Mouse (Mus musculus) v-Abl transformed pro-B cells (cell line): ENCODE data around the gene Bhmt2.

Experiments used
- in situ Hi-C, 2 experiments: fragments of 400-800 bp; cut with MboI; formaldehyde crosslinking; loops; one replicate each; pipeline ENCODE4 v1.15.1; 2025; ENCODE audit not compliant: unreplicated experiment in 2 of 2

Gene Bhmt2

GRCm38 (mm10) chr13:93674131-93674561 is at the start of gene Bhmt2, which contains the start of gene Dmgdh:
Gene Bhmt2 (minus strand): TSS chr13:93674302.
Gene Dmgdh (plus strand): TSS chr13:93674433.
- in situ Hi-C loops: no loop called here

DNA sequence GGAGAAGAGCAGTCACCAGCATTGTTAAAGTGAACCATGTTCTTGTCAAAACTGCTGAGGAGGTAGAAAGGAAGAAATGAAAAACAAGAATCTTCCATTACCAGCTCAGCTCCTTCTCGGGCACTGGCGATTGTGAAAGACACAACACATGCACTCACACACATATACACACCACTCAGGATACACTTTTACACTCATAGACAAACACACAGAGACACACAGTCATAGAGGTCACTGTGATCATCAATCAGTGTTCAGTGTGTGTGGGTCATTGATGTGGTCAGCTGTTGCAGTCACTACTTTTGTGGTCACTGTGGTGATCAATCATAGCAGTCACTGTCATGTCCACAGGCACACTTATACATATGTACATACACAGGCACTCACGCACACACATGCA is 49.4 kb upstream of the Bhmt2 start:
- in situ Hi-C loops: loop anchor here (5.0 to 25.0 kb wide), 3 partner anchors 389 to 1811 kb away; partner anchors contain the start of gene Spz1 (in 1 of the 2)

GRCm38 (mm10) chr13:93721916-93722315 is 47.8 kb upstream of the Bhmt2 start:
- in situ Hi-C loops: loop anchor here (5.0 to 25.0 kb wide), 3 partner anchors 387 to 1810 kb away; partner anchors contain the start of gene Spz1 (in 1 of the 2)

DNA sequence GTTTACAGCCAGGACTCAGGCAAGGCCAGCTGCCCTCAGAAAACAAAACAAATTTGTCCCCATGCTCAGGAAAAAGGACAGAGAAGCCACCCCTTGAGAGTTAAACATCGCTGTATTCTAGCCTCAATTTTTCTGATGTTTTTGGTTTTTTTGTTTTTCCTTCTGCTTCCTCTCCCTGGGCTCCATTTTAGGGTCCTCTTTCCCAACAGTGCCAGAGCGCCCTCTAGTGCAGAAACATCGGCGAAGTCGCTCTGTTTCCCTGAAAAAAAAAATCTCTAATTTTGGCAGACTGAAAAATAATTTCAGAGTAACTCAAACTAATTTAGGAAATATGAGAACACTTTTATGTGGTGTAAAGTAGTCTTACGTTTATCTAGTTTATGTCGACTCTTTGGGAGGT is 44.8 kb upstream of the Bhmt2 start:
- in situ Hi-C loops: loop anchor here (5.0 to 25.0 kb wide), 9 partner anchors 104 to 1807 kb away; partner anchors contain the start of gene Spz1 (in 1 of the 2)

GRCm38 (mm10) chr13:93717113-93717512 is 43.0 kb upstream of the Bhmt2 start:
- in situ Hi-C loops: loop anchor here (5.0 to 25.0 kb wide), 9 partner anchors 102 to 1805 kb away; partner anchors contain the start of gene Spz1 (in 1 of the 2)

DNA sequence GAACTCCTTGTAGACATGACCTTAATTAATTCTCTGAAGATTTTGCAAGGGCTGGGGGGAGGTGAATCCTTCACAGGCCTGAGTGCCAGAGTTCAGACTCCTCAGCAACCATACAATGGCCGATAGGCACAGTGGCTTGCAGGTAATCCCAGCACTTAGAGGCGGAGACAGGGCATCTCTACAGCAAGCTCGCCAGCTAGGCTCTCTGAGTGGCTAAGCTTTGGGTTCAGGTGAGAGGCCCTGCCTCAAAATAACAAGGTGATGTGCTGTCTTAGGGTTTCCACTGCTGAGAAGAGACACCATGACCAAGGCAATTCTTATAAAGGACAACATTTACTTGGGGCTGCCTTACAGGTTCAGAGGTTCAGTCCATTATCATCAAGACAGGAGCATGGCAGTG is 39.7 kb upstream of the Bhmt2 start:
- in situ Hi-C loops: loop anchor here (10.0 to 25.0 kb wide), 7 partner anchors 99 to 1802 kb away; partner anchors contain the start of gene Spz1 (in 1 of the 2)

GRCm38 (mm10) chr13:93712362-93712761 is 38.3 kb upstream of the Bhmt2 start:
- in situ Hi-C loops: loop anchor here (10.0 to 25.0 kb wide), 7 partner anchors 98 to 1800 kb away; partner anchors contain the start of gene Spz1 (in 1 of the 2)

GRCm38 (mm10) chr13:93711226-93711625 is 37.1 kb upstream of the Bhmt2 start:
- in situ Hi-C loops: loop anchor here (10.0 to 25.0 kb wide), 7 partner anchors 96 to 1799 kb away; partner anchors contain the start of gene Spz1 (in 1 of the 2)

DNA sequence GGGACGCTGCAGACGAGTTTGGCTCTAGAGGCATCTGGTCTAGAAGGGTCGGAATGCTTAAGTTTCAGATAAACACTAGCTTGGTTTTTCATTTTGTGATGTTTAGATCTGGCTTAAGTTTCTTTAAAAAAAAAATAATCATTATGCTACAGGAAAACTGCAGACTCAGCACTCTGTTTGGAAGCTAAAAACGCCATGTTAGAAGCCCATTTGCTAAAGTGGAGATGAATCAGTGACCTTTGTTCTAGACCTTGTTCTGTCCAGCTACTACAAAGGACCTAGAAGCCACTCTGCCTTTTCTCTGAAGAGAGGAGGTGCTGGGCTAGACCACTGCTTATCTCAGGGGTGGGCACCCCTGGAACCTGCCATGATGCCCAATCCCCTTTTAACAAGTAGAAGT is 36.2 kb upstream of the Bhmt2 start:
- in situ Hi-C loops: loop anchor here (10.0 to 25.0 kb wide), 7 partner anchors 96 to 1798 kb away; partner anchors contain the start of gene Spz1 (in 1 of the 2)

DNA sequence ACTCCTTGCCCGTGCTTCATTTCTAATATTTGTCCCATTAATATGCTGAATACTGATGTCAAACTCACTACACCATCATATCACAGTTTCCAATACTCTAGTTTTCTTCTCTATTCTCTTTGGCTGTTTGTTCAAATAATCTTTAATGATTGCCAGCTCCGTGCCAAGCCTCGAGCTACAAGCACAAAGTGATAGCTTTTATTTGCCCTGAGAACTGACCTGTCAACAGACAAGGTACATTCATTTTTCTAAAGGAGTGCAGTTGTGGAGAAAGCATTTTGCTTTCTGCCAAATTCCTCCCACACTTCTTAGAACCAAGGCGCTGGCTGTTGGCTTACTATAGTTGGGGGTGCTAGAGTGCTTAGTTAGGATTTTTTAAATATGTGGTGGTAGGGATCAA is 33.2 kb upstream of the Bhmt2 start:
- in situ Hi-C loops: loop anchor here (25.0 kb wide), 1 partner anchor 1795 kb away; no protein-coding TSS in a partner anchor

DNA sequence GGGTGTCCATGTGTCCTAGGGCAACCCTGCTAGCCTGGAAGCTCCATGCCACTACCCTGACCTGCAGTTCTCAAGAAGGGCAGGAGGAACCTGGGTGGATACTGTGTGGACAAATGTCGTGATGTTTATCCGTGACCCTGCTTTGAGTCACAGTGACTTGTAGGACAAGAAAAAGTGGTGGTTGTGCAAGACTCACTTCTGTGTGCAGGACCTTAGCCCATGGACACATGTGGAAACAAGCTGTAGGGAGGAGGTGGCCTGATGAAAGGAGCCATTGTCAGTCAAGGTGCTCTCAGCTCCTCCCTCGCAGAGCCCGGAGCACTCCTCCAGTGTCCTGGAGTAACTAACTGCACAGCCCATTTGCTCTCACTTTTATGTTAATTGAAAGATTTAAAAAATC is 31.6 kb upstream of the Bhmt2 start:
- in situ Hi-C loops: loop anchor here (25.0 kb wide), 1 partner anchor 1793 kb away; no protein-coding TSS in a partner anchor

DNA sequence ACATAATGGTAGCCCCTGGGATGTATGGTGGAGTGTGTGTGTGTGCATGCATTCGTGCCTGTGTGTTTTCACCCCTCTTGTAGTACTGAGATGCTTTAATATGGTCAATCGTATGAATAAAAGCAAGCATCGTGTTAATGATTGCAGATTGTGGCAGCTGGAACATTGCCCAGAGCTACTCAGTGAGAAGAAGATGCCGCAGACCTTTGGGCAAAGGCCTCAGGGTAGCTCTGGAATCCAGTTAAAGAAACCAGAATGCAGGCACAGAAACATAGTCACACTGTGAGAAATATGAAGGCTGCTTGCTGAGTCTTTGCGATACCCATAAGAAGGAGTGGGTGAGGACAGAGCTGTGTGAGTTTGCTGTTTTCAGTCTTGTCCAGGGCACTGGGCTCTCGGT is 24.8 kb upstream of the Bhmt2 start:
- in situ Hi-C loops: no loop called here

GRCm38 (mm10) chr13:93690821-93691220 is 16.7 kb upstream of the Bhmt2 start:
- in situ Hi-C loops: no loop called here

DNA sequence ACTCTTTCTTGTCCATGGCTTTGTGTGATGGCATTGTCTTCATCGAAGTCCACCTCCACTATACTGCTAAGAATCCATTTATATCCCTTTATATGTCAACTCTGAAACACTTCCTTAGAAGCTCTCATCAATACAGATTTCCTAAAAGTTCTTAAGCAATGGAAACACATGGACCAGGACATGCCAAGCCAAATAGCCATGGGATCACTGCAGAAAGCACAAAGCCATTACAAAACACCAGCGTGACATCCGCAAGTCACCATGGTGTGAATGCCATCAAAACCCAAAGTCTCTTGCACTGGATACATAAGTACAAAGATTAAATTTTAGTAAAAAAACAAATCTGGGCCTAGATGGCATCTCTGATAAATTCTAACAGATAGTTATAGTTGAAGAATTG is 15.5 kb upstream of the Bhmt2 start:
- in situ Hi-C loops: no loop called here

GRCm38 (mm10) chr13:93687321-93687720 is 13.2 kb upstream of the Bhmt2 start:
- in situ Hi-C loops: no loop called here

DNA sequence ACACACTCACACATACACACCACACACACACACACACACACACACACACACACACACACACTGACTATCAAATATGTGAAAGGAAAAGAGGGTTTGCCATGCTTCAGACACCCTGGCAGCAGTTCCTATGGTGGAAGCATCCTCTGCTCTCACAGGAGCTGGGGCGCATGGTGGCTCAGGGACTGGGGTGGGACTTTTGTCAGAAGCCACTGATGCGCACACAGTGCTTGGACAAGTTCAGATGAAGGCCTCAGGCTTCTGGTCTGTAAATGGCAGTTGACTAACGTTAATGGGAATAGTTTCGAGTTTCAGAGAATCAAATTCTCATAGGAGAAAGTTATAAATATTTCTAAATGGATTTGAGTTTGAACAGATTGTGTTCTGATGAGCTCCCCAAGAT is 11.1 kb upstream of the Bhmt2 start:
- in situ Hi-C loops: no loop called here

- in situ Hi-C loops: no loop called here
Measured at GRCm38 (mm10) chr13:93683336-93683735, 9.2 kb upstream of the Bhmt2 start.

GRCm38 (mm10) chr13:93676864-93677263 is 2.8 kb upstream of the Bhmt2 start:
- in situ Hi-C loops: no loop called here

- in situ Hi-C loops: no loop called here
Measured at GRCm38 (mm10) chr13:93673296-93673695, 806 bp downstream of the Bhmt2 start.

GRCm38 (mm10) chr13:93672371-93672770 is 1.7 kb downstream of the Bhmt2 start:
- in situ Hi-C loops: no loop called here

DNA sequence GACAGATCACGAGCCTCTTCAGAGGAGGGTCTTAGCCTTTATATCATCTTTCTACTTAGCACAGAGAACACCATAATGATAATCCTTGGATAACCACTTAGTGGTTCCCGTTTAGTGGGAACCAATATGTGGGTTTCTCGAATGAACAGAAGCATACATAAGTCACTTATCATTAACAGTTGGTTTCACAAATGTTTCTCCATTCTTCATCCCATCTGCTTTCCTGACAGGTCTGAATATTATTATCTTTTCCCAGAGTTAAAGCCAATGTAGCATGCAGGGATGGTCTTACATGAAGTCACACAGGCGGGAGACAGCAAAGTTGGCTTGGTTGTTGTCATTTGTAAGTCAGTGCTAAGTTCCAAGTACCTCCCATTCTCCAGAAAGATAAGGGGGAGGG is 6.5 kb downstream of the Bhmt2 start:
- in situ Hi-C loops: no loop called here

- in situ Hi-C loops: no loop called here
Measured at GRCm38 (mm10) chr13:93657941-93658340, 16.2 kb downstream of the Bhmt2 start.
